Mouse (Mus musculus) gastrocnemius, postnatal 25 days (tissue): ENCODE data around the gene Zbtb1. TPM values are rescaled to one million over a fixed set of nuclear protein-coding genes. Genes with fewer than 3 reads are reported as not detected.
"Not testable (repeated sequence)": the region's sequence is repeated elsewhere in the genome, so short reads cannot be mapped to it uniquely, and the experiment has no call there.

ENCODE experiments used
- DNase-seq: peaks from one replicate; pipeline ENCODE4 v3.0.0; 2022
- total RNA-seq, 2 experiments: library from RNA; stranded (reverse); gene quantifications; 1 replicate in 1 of 2; 2 replicates in 1 of 2; pipeline ENCODE4 v1.2.3; 2021

Zbtb1 gene
- total RNA-seq, 2 experiments from 2014 or later: 3.1 to 3.9 TPM

- peak; percentile 100 for DNase-seq
Observed at GRCm38 (mm10) chr12:76403886-76404537, 33.9 kb downstream of the Zbtb1 start, which contains the start of gene Hspa2. Gene Hspa2 (plus strand): TSS chr12:76404176.

GRCm38 (mm10) chr12:76404836-76405182, 34.7 kb downstream of the Zbtb1 start:
- DNase-seq: no peak

- DNase-seq: peak; percentile 21
Observed at GRCm38 (mm10) chr12:76405183-76405970, 35.3 kb downstream of the Zbtb1 start.

GRCm38 (mm10) chr12:76405971-76406370, 35.9 kb downstream of the Zbtb1 start:
- no peak for DNase-seq

- DNase-seq: no peak
Observed at GRCm38 (mm10) chr12:76407184-76407583, 37.1 kb downstream of the Zbtb1 start.

- no peak for DNase-seq
Observed at GRCm38 (mm10) chr12:76409166-76409565, 39.1 kb downstream of the Zbtb1 start.

- no peak for DNase-seq
Observed at GRCm38 (mm10) chr12:76415383-76416010, 45.4 kb downstream of the Zbtb1 start.

- peak; percentile 23 for DNase-seq
Observed at GRCm38 (mm10) chr12:76417433-76417854, 47.4 kb downstream of the Zbtb1 start, which contains the start of gene Ppp1r36. Gene Ppp1r36 (plus strand): TSS chr12:76417538.

GRCm38 (mm10) chr12:76418346-76418745, 48.3 kb downstream of the Zbtb1 start:
- DNase-seq: no peak

GRCm38 (mm10) chr12:76425256-76425655, 55.2 kb downstream of the Zbtb1 start:
- DNase-seq: no peak

GRCm38 (mm10) chr12:76427546-76427945, 57.5 kb downstream of the Zbtb1 start:
- no peak for DNase-seq

- DNase-seq: peak; percentile 37
Observed at GRCm38 (mm10) chr12:76430879-76431406, 60.9 kb downstream of the Zbtb1 start.

GRCm38 (mm10) chr12:76431431-76431830, 61.4 kb downstream of the Zbtb1 start:
- DNase-seq: no peak

GRCm38 (mm10) chr12:76434111-76434510, 64.0 kb downstream of the Zbtb1 start:
- no peak for DNase-seq

GRCm38 (mm10) chr12:76435084-76435483, 65.0 kb downstream of the Zbtb1 start:
- no peak for DNase-seq

GRCm38 (mm10) chr12:76435549-76435948, 65.5 kb downstream of the Zbtb1 start:
- no peak for DNase-seq

GRCm38 (mm10) chr12:76443488-76443887, 73.4 kb downstream of the Zbtb1 start:
- not testable (repeated sequence) for DNase-seq

GRCm38 (mm10) chr12:76444359-76444772, 74.3 kb downstream of the Zbtb1 start:
- no peak for DNase-seq

GRCm38 (mm10) chr12:76444862-76445261, 74.8 kb downstream of the Zbtb1 start:
- DNase-seq: no peak

- no peak for DNase-seq
Observed at GRCm38 (mm10) chr12:76446201-76446600, 76.1 kb downstream of the Zbtb1 start.
